Mouse (Mus musculus): ENCODE results near the gene Agbl1. TPM values are rescaled to one million over a fixed set of nuclear protein-coding genes. Genes with fewer than 3 reads are reported as not detected.

Agbl1 gene
- polyA plus RNA-seq, 1 experiment from 2014 or later = not detected

DNA sequence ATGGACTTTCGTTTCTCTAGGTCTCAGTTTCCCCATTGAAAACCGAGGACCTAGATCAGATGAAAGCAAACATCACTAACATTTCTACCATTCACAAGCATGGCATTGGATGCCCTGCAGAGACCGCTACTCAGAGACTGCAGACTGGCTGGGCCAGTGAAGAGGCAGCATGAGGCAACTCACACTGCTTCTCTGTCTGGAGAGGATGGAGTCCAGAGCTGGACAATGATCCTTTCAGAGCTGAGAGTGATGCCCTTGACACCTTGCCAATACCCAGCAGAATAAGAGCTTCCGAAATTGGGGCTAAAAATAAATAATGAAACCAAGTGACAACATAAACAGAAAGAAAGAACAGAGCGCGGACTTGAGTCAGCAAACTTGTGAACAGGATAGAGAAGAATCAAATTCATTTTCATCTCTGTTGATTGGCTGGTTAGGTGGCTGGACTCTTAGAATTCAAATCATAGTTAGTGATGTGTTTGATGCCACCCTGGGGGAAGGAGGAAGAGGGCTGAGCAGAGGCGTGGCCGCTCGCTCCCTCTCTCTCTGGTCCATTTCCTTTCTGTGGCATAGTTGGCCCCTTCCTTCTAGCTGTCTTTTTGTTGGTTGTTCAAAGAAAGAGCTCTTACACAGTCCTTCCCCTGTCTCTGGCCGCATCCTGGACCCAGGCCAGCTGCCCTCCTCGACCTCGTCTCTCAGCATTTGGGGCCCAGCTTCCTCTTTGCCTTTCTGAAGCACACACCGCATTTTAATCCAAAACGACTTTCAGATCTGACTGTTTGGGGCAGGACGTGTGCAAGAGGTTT, 903.1 kb downstream of the Agbl1 start:
- 71% methylated on average over 15 of the region's 15 CpGs for WGBS
- H3K36me3 ChIP-seq = no peaks in the 10 kb centered on the region
- no peak overlapping the region for H3K27ac ChIP-seq (replicated peaks)
- no peaks in the 10 kb centered on the region for H3K9me3 ChIP-seq (replicated peaks)
- H3K4me1 ChIP-seq = peaks cover 9% of the 10 kb centered on the region; the same call in 1 of the 2 replicates
- H3K4me3 ChIP-seq = no peak overlapping the region
- no peak for DNase-seq (ENCODE audit: low spot score)
- H3K27me3 ChIP-seq (ENCODE audit: low read depth, poor library complexity, severe bottlenecking) = no peaks in the 10 kb centered on the region

DNA sequence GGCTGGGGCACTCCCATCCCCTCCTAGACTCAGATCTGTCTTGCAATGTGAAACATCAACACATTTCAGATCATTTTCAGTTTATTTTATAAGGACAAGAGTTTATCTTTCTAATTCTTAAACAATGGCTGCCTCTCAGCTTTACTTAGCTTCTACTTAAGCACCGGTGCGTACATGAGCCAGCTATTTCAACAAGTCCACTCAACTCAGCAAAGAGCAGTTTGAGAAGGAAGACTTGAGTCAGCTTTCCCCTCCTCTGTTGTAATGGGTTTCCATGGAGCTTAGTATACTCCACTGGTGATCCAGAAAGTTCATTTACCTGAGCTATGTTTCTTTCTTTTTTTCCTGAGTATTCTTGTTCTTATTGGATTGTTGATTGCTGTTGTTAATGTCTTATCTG, 905.2 kb downstream of the Agbl1 start:
- H3K36me3 ChIP-seq = no peaks in the 10 kb centered on the region
- no peak overlapping the region for H3K4me3 ChIP-seq
- DNase-seq (ENCODE audit: low spot score) = no peak
- peaks cover 9% of the 10 kb centered on the region; the same call in 1 of the 2 replicates for H3K4me1 ChIP-seq
- H3K27ac ChIP-seq (replicated peaks) = no peak overlapping the region
- H3K9me3 ChIP-seq (replicated peaks) = no peaks in the 10 kb centered on the region
- WGBS = 96% methylated on average over 2 of the region's 2 CpGs
- H3K27me3 ChIP-seq (ENCODE audit: low read depth, poor library complexity, severe bottlenecking) = no peaks in the 10 kb centered on the region

DNA sequence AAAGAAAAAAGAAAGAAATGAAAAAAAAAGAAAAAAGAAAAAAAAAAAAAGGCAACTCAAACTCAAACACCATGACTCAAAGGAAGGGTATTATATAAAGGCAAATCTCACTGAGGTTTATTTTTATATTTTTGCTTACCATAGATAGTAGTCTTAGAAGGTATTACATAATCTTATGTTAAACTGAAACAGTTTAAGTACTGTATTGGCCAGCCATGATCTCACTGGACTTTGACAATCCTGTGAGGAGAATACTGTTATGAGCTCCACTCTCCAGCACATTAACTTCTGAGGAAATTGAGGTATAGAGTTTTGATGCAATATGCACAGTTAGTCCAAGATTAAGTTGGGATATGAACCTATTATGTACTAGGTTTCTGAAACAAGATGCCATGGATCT, 909.0 kb downstream of the Agbl1 start:
- no peaks in the 10 kb centered on the region for H3K27me3 ChIP-seq (ENCODE audit: low read depth, poor library complexity, severe bottlenecking)
- H3K4me1 ChIP-seq = no peaks in the 10 kb centered on the region
- no peak overlapping the region for H3K27ac ChIP-seq (replicated peaks)
- H3K9me3 ChIP-seq (replicated peaks) = no peaks in the 10 kb centered on the region
- no peak overlapping the region for H3K4me3 ChIP-seq
- H3K36me3 ChIP-seq = no peaks in the 10 kb centered on the region
- no peak for DNase-seq (ENCODE audit: low spot score)

DNA sequence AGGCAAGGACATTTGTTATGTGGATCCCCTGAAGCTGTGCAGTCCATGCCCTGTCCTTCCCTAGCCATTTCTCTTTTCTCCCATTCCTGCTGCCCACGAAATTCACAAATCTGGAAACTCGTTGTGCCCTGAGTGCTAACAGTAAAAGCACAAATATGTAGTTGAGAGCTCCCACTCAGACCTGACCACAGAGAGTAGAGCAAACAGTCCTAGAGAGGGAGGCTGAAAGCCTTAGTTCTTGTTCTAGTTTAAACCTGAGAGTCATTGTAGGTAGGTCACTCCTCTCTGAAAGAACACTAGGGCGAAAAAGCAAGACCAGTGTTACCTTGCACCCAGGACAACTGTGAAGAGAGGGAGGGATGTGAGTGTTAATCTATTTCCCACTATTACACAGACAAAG, 917.8 kb downstream of the Agbl1 start:
- Histone ChIP-seq H3K27me3 (ENCODE audit: low read depth, poor library complexity, severe bottlenecking) (no peaks in the 10 kb centered on the region), H3K27ac (replicated peaks) (no peak overlapping the region), H3K4me3 (no peak overlapping the region), H3K36me3 (no peaks in the 10 kb centered on the region), H3K4me1 (peaks cover 5% of the 10 kb centered on the region), H3K9me3 (replicated peaks) (no peaks in the 10 kb centered on the region)
- DNase-seq (ENCODE audit: low spot score) = no peak
- WGBS = 80% methylated on average over 3 of the region's 3 CpGs

DNA sequence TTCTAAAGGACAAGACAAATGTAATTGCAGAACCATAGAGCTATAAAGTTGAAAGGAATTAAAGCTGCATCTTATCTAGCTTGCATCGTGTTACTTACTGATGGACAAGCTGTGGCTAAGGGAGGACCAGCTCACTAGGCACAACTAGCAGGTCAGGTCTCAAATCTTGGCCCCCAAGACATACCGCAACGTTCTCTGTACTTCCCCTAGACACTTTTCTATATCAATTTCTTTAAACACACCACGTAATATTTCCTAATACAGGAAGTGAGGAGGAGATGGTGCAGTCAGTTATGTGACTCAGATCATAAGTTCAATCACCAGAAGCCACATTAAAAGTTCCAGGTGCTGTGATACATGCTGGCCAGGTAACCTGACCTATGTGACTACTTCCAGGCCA, 919.1 kb downstream of the Agbl1 start:
- Histone ChIP-seq H3K9me3 (replicated peaks) (no peaks in the 10 kb centered on the region), H3K4me3 (no peak overlapping the region), H3K4me1 (peaks cover 10% of the 10 kb centered on the region), H3K36me3 (no peaks in the 10 kb centered on the region), H3K27me3 (ENCODE audit: low read depth, poor library complexity, severe bottlenecking) (no peaks in the 10 kb centered on the region), H3K27ac (replicated peaks) (no peak overlapping the region)
- DNase-seq (ENCODE audit: low spot score) = no peak
- 86% methylated on average over 4 of the region's 4 CpGs for WGBS

DNA sequence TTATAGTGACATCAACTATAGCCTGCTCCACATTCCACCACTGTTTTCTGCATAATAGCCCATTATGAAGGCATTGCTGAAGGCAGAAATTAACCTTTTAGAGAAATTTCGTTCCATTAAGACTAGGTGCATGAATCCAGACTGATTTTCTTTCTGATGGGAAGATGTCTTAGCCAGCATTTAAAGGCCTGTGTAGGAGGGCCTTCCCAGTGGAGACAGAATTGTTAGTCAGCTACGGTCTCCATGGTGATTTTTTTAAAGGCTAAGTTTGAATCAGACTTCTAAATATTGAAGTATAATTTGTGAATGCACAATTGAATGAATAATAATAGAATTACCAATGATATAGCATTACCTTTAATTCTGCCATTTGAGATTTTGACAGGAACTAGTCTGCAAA, 920.2 kb downstream of the Agbl1 start:
- Histone ChIP-seq H3K9me3 (replicated peaks) (no peaks in the 10 kb centered on the region), H3K4me3 (no peak overlapping the region), H3K27me3 (ENCODE audit: low read depth, poor library complexity, severe bottlenecking) (no peaks in the 10 kb centered on the region), H3K27ac (replicated peaks) (no peak overlapping the region), H3K36me3 (no peaks in the 10 kb centered on the region), H3K4me1 (peaks cover 10% of the 10 kb centered on the region)
- 94% methylated on average over 2 of the region's 2 CpGs for WGBS
- DNase-seq (ENCODE audit: low spot score) = no peak

DNA sequence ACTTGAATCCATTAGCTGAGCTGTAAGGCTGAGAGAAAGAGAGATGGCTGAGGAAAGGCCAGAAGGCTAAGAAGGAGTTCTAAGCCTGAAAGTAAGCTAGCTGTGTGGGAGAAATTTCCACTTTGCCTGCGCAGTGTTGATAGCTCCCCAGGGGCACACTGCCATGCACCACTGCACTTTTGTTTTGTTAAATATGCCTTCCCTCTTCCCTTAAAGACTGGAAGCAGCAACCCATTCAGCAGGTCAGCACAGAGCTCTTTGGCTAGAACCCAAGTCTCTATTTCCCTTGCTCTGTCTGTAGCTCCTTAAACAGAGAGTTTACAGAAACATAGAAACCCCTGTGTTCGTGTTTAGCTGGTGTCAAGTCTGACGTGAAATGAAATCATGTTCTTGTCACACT, 922.7 kb downstream of the Agbl1 start:
- DNase-seq (ENCODE audit: low spot score) = no peak
- WGBS = 25% methylated on average over 3 of the region's 3 CpGs
- H3K4me3 ChIP-seq = no peak overlapping the region
- H3K9me3 ChIP-seq (replicated peaks) = no peaks in the 10 kb centered on the region
- H3K27me3 ChIP-seq (ENCODE audit: low read depth, poor library complexity, severe bottlenecking) = no peaks in the 10 kb centered on the region
- no peak overlapping the region for H3K27ac ChIP-seq (replicated peaks)
- peaks cover 10% of the 10 kb centered on the region for H3K4me1 ChIP-seq
- H3K36me3 ChIP-seq = no peaks in the 10 kb centered on the region

DNA sequence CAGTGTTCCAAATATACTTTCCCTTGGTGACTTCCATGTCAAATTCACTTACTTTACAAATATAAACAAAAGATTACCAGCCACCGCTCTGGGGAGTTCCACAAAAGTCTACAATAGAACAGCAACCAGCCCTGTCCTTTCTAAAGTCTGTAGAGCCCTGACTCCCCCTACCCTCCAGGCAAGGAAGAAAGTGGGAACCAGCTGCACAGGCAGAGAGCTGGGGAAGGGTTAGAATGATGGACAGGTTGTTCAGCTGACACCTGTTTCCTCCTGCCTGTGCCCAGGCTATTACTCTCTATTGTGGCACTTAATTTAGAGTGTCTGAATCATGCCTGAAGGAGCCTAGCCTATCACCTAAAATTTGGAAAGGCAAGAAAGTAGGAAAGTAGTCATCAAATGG, 923.2 kb downstream of the Agbl1 start:
- Histone ChIP-seq H3K27ac (replicated peaks) (no peak overlapping the region), H3K36me3 (no peaks in the 10 kb centered on the region), H3K9me3 (replicated peaks) (no peaks in the 10 kb centered on the region), H3K27me3 (ENCODE audit: low read depth, poor library complexity, severe bottlenecking) (no peaks in the 10 kb centered on the region), H3K4me3 (no peak overlapping the region), H3K4me1 (peaks cover 10% of the 10 kb centered on the region)
- WGBS = 53% methylated on average over 1 of the region's 1 CpGs
- no peak for DNase-seq (ENCODE audit: low spot score)

DNA sequence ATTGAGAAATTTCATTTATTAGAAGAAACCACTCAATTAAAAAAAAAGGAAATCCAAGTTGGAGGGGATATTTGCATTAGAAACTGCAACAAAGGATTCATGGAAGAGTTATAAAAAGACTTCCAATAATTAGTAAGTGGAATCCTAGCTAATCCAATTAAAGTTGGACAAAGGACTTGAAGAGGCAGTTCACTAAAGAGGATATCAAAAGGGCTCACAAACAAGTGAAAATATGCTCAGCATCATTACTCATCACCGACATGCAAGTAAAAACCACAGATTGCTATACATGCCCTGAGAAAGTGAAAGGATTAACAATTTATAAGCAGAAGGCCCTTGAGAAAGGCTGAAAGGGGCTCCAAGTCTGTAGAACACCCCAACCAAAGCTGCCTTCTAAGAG, 935.2 kb downstream of the Agbl1 start:
- Histone ChIP-seq H3K4me3 (no peak overlapping the region), H3K27ac (replicated peaks) (no peak overlapping the region), H3K36me3 (no peaks in the 10 kb centered on the region), H3K27me3 (ENCODE audit: low read depth, poor library complexity, severe bottlenecking) (no peaks in the 10 kb centered on the region), H3K4me1 (no peaks in the 10 kb centered on the region), H3K9me3 (replicated peaks) (no peaks in the 10 kb centered on the region)
- 62% methylated on average over 1 of the region's 1 CpGs for WGBS
- no peak for DNase-seq (ENCODE audit: low spot score)
